Mouse (Mus musculus) Muller cell, postnatal 12 days (primary cell): ENCODE results near the gene Sept10.
"Not testable (repeated sequence)": the region's sequence is repeated elsewhere in the genome, so short reads cannot be mapped to it uniquely, and the experiment has no call there.

Source experiments
- DNase-seq: peaks from one replicate; pipeline ENCODE4 v3.0.0-alpha.2; 2015; ENCODE audit errors: inconsistent ontology term

Sept10 gene

GRCm38 (mm10) chr10:59127637-59128036, 94.0 kb downstream of the Sept10 start:
- DNase-seq, result no peak

- no peak for DNase-seq
Observed at GRCm38 (mm10) chr10:59125497-59125896, 96.2 kb downstream of the Sept10 start.

GRCm38 (mm10) chr10:59119811-59120210, 101.8 kb downstream of the Sept10 start:
- no peak for DNase-seq

GRCm38 (mm10) chr10:59119001-59119400, 102.6 kb downstream of the Sept10 start:
- no peak for DNase-seq

- DNase-seq, result no peak
Observed at GRCm38 (mm10) chr10:59117555-59117954, 104.1 kb downstream of the Sept10 start.

- DNase-seq, result no peak
Observed at GRCm38 (mm10) chr10:59116331-59116730, 105.3 kb downstream of the Sept10 start.

- no peak for DNase-seq
Observed at GRCm38 (mm10) chr10:59115691-59116090, 106.0 kb downstream of the Sept10 start.

GRCm38 (mm10) chr10:59114535-59115291, 106.9 kb downstream of the Sept10 start:
- peak; percentile 79 for DNase-seq

GRCm38 (mm10) chr10:59113386-59113785, 108.3 kb downstream of the Sept10 start:
- no peak for DNase-seq

- no peak for DNase-seq
Observed at GRCm38 (mm10) chr10:59112755-59113154, 108.9 kb downstream of the Sept10 start.

GRCm38 (mm10) chr10:59110386-59110785, 111.3 kb downstream of the Sept10 start:
- DNase-seq, result no peak

- DNase-seq, result peak; percentile 51
Observed at GRCm38 (mm10) chr10:59109015-59109414, 112.6 kb downstream of the Sept10 start.

GRCm38 (mm10) chr10:59106644-59107043, 115.0 kb downstream of the Sept10 start:
- DNase-seq, result no peak

GRCm38 (mm10) chr10:59105885-59106284, 115.8 kb downstream of the Sept10 start:
- no peak for DNase-seq

- no peak for DNase-seq
Observed at GRCm38 (mm10) chr10:59104683-59105082, 117.0 kb downstream of the Sept10 start.

- DNase-seq, result not testable (repeated sequence)
Observed at GRCm38 (mm10) chr10:59103076-59103475, 118.6 kb downstream of the Sept10 start.

GRCm38 (mm10) chr10:59091988-59092387, 129.7 kb downstream of the Sept10 start:
- no peak for DNase-seq
